Mouse (Mus musculus) natural killer cell, adult 2 months (primary cell): ENCODE data around the gene Yod1.

Source experiments
- DNase-seq, 2 experiments: peaks; one replicate each; pipeline ENCODE4 v3.0.0; 2022; ENCODE audit warnings: low spot score in 2 of 2

The Yod1 gene

GRCm38 (mm10) chr1:130770487-130770886 is 53.4 kb downstream of the Yod1 start:
- DNase-seq: no peak

GRCm38 (mm10) chr1:130770981-130771494 is 53.9 kb downstream of the Yod1 start:
- no peak for DNase-seq
